Mouse (Mus musculus) intestine, embryonic 15.5 days (tissue): ENCODE results near the gene Otor. TPM values are rescaled to one million over a fixed set of nuclear protein-coding genes. Genes with fewer than 3 reads are reported as not detected.

Source experiments
- polyA plus RNA-seq: library from polyadenylated mRNA; unstranded; fragments of >200 nt; fragmentation: Nextera tagmentation; extraction: Ambion mirVana; gene quantifications from 2 replicates; pipeline ENCODE4 v1.2.1, GENCODE M21; 2015

Gene Otor
- polyA plus RNA-seq, 1 experiment from 2014 or later = 0.85 TPM

Other genes with a start within 250 kb of the Otor start
- 10.5 and 11.3 TPM in 2 replicates for gene Kif16b, start 176.9 kb upstream of the Otor start, polyA plus RNA-seq
- gene Snrpb2, start 15.4 kb upstream of the Otor start, polyA plus RNA-seq = 56.1 and 71.5 TPM in 2 replicates